Mouse (Mus musculus) spleen, adult 2 months (tissue): ENCODE results near the gene Uchl1.

ENCODE experiments used
- CTCF ChIP-seq: fragments of 200-500 bp; IDR thresholded peaks from 2 replicates; pipeline ENCODE4 v1.5.1; 2011; ENCODE audit warnings: mild to moderate bottlenecking, inconsistent platforms; ENCODE audit not compliant: insufficient read depth, insufficient read length, insufficient replicate concordance; ENCODE audit errors: extremely low read depth
- POLR2A ChIP-seq: fragments of 200-500 bp; IDR thresholded peaks from 2 replicates; pipeline ENCODE4 v1.6.1; 2011; ENCODE audit warnings: low read depth, low read length, inconsistent platforms

GRCm38 (mm10) chr5:66686863-66687262, 11.0 kb downstream of the Uchl1 start:
- TF ChIP-seq CTCF (no peak), POLR2A (no peak)
